Mouse (Mus musculus): ENCODE results near the gene Gtse1.

Gtse1 gene

GRCm38 (mm10) chr15:85859490-85860031 lies at the start of gene Gtse1:
Gtse1 (plus strand) TSS chr15:85859745.
- in situ Hi-C loops (cut with MboI, MseI), result loop anchor here (25.0 kb wide), 1 partner anchor 247 kb away; no protein-coding TSS in a partner anchor

DNA sequence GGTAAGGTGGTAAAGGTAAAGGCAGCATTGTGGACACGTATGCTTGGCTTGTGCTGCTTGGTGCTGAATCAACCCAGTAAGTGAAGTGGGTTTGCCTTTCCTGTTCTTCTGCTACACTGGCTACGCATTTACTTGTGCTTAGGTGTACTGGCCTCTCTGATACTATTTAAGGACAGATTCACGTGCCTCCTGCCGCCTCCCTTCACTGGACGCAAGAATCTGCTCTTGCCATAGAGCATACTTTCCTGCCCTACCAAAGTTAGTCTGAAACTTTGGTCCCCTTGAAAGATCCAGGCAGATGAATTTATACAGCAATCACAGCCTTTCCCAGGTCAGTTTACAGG lies 49.1 kb upstream of the Gtse1 start:
- in situ Hi-C loops (cut with MboI, MseI), result no loop called here

GRCm38 (mm10) chr15:85810806-85811521 lies 48.6 kb upstream of the Gtse1 start:
- in situ Hi-C loops (cut with MboI, MseI), result no loop called here

DNA sequence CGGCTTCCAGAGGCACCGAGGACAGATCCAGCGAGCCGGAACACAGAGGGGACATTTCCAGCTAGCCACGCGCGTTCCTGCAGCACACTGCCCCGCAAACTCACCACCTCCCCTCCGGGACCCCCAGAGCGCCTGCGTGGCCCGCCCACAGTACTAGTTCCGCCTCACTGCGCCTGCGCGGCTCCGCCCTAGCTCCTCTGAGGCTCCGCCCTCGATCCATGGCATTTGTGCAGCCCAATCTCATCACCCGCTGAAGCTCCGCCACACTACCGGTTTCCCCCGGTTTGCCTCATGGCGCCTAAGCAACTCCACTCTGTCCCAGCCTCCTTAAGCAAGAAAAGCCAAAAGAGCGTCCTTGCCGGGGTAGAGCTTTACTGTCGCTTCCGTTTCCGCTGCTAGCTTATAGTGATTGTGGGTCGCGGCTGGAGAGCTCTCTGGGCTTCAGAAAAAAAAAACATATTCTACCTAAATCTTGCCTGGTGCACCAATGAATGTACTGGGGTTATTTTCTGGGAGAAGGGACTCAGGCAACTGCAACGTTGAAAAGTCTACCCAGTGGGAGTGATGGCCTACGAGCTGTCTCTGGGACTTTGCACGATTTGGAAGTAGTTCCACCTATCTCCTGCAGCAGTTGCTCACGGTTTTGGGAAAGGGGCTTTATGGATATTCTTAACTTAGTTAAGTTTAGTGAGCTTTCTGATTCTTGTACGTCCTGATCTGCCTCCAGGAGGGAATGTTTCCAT lies 47.8 kb upstream of the Gtse1 start, which contains the start of gene Cdpf1:
Cdpf1 (minus strand) TSS at position 163 of the 743 bp plus-strand sequence.
- in situ Hi-C loops (cut with MboI, MseI), result no loop called here

DNA sequence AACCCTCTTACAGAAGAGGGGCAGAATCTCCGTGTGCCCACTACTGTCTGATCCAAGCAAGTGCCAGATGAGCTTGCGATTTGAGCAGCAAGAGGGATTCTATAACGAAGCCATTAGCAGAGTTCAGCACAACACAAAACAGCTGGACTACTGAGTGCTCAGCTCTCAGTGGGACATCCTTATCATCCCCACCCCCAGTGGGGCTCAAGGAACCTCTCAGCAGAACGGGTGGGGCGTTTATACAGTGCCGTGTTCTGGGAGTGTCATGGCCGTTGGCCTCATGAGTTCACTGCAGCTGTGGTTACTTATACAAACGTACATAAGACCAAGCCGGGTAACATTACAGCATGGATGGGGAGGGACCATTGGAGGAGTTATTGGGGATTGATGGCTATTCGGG lies 46.1 kb upstream of the Gtse1 start:
- in situ Hi-C loops (cut with MboI, MseI), result no loop called here

DNA sequence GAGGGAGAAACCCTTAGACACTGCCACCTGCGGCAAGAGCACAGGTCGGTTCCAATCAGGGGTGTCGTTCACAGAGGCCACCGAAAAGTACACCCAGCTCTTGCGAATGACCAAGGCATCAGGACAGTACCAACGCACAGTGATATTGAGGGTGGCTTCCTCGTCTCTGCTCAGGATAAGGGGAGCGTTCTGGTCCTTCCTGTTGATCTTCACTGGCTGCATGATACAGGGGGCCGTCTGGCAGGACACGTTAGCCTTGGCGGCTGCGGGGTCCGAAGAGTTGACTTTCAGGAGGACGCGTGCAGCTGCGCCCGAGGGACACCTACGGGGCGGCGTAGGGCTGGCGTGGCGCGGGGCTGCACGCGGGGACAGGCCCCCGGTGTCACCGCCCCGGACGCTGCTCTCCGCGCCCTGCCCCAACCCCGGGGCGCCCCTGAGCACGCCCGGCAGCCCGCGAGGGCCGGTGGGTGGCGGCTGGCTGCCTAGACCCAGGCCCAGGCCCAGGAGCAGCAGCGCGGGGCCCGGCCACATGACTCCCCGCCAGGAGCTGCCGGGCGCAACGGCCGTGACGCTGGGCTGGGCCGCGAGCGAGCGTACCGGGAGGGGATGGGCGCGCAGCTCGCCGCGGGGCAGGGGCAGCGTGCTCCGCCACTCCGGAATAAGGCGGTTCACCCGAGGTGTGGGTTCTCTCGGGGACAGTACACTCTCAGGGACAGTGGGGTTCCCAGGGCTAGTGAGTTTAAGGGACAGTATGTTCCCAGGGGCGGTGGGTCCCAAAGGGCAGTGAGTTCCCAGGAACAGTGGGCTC lies 38.1 kb upstream of the Gtse1 start, which contains the start of gene Pkdrej:
Pkdrej (minus strand) TSS at position 532 of the 808 bp plus-strand sequence.
- in situ Hi-C loops (cut with MboI, MseI), result no loop called here

DNA sequence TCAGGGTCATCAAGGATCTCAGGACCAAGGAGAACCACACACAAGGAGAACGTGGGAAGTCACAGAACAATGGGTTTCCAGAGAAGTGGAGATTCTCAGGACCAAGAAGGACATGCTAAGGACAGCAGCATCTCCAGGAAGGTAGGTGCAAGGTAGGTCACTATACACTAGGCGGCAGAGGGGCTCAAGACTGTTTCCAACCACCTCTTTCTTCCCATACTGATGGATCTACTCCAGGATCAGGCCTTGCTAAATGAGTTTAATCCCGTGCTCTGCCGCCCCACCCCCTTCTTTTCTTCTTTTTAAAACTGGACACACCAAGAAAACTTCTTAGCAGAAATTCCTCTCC lies 37.6 kb upstream of the Gtse1 start:
- in situ Hi-C loops (cut with MboI, MseI), result no loop called here

GRCm38 (mm10) chr15:85826676-85827075 lies 32.9 kb upstream of the Gtse1 start:
- in situ Hi-C loops (cut with MboI, MseI), result no loop called here

DNA sequence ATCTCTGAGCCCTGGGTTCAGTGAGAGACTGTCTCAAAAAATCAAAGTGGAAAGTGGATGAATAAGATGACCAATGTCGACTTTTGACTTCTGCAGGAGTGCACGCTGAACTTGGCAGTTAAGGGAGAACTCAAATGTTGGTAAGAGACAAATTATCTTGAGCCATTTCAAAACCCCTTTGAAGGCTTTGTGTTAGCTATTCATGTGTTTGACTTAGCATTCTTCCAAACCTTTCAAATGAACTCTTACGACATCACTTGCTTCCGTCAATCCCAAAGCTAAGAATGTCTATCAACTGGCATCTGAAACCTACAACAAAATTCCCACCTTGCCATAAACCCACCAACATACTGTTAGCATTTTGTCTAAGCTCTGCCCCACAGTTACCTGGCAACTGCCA lies 31.5 kb upstream of the Gtse1 start:
- in situ Hi-C loops (cut with MboI, MseI), result no loop called here

GRCm38 (mm10) chr15:85829470-85829869 lies 30.1 kb upstream of the Gtse1 start:
- in situ Hi-C loops (cut with MboI, MseI), result no loop called here

DNA sequence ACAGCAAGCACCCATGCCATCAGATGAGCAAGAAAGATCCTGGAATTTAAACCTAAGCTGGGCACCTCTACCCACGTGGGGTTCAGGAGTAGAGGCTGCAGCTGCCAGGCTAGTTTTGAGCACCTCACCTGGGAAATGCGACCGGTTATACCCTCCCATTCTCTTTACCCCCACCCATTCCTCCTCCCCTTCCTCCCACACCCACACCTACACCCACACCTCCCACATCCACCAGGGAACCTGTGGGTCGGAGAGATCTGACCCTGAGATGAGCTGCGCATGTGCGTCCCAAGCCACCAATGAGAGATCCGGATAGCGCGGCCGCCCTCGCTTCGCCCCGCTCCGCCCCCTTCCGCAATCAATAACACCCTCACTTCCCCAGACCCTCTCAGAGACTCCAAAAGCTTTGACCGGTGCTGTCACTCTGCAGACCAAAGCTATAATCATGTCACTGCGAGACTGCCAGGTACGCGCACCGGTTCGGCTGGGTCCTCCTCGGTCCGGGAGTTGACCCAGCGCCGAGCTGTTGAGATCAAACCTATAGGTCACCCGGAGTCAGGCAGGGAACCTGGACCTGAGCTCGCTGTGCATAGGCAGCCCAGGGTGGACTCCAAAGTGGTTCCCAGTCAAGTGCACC lies 27.5 kb upstream of the Gtse1 start, which contains the start of gene Ttc38:
Ttc38 (plus strand) TSS at position 353 of the 637 bp plus-strand sequence.
- in situ Hi-C loops (cut with MboI, MseI), result no loop called here

DNA sequence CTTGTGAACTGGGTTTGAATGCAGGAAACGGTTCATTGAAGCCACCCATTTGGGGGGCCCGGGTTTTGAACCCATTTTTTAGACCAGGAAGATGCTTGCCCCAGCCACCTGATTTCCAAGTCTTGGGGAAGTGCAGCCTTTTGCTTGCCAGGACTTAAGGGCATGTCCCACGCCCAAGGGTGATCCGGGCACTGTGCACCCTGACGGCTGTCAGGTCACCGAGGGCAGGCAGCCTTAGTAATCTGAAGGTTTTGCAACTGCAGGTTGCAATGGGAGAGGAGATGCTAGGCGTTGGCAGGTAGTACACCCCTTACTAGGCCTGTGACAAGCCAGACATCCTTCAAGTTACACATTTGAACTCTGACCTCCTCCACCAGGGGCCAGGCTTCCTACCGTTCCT lies 26.9 kb upstream of the Gtse1 start:
- in situ Hi-C loops (cut with MboI, MseI), result no loop called here

GRCm38 (mm10) chr15:85835335-85835734 lies 24.2 kb upstream of the Gtse1 start:
- in situ Hi-C loops (cut with MboI, MseI), result no loop called here

DNA sequence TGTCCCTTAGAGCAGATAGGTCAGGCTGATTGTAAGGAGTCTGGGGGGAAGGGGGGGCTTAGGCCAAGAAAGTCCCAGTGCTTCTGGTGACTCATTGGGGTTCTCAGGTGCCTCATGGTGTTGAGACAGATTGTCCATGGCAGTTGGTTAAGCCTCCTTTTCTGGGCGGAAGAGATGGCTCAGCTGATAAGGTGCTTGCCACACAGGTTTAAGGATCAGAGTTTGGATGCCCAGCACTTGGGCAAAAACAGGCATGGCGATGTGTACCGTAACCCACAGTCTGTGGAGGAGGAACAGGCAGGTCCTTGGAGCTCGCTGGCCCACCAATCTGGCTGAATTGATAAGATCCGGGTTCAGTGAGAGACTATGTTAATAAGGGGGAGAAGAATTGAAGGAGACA lies 22.7 kb upstream of the Gtse1 start:
- in situ Hi-C loops (cut with MboI, MseI), result no loop called here

DNA sequence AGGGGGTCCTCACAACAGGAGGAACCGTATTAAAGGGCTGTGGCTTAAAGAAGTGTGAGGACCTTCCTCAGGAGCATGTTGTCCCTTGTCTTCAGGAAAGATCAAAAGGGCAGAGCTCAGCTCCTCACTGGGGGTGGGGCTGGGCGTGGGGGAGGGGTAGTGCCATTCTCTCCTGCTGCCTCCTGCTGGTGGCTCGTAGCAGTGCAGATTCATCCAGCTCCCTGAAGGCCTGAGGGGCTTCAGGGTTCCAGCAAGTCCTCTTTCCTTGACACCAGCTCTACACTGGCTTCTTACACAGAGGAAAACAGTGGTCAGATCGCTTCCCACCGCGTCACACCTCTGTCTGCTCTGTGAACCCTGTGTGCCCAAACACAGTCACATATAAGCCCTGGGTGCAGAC lies 18.6 kb upstream of the Gtse1 start:
- in situ Hi-C loops (cut with MboI, MseI), result no loop called here

- in situ Hi-C loops (cut with MboI, MseI), result no loop called here
Measured at GRCm38 (mm10) chr15:85841796-85842360, 17.7 kb upstream of the Gtse1 start.

GRCm38 (mm10) chr15:85845071-85845470 lies 14.5 kb upstream of the Gtse1 start:
- in situ Hi-C loops (cut with MboI, MseI), result no loop called here

- in situ Hi-C loops (cut with MboI, MseI), result loop anchor here (5.0 to 25.0 kb wide), 2 partner anchors 135 to 240 kb away; no protein-coding TSS in a partner anchor
Measured at GRCm38 (mm10) chr15:85851656-85852392, 7.7 kb upstream of the Gtse1 start.

DNA sequence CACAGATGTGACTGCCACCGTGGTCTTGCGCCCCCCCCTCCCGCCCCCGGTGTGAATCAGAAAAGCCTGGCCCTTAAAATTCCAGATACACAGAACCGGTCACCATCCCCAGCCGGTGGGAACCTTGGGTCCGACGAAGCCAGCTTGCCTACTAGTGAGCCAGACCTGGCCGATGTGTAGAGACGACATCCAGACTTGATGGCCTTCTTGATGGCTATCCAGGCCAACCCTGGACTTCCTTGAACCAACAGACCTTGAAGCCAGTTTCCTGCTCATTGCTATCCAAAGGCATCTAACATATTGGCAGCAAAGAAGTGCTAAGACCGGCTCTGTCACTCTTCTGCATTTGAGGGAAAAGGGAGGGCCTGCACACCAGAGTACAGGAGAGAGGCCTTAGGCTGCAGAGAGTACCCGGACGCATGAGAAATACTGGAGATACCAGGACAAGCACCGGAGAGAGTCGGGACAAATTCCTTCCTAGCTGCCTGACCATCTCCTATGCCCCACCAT lies 510 bp upstream of the Gtse1 start:
- in situ Hi-C loops (cut with MboI, MseI), result loop anchor here (25.0 kb wide), 1 partner anchor 247 kb away; no protein-coding TSS in a partner anchor

DNA sequence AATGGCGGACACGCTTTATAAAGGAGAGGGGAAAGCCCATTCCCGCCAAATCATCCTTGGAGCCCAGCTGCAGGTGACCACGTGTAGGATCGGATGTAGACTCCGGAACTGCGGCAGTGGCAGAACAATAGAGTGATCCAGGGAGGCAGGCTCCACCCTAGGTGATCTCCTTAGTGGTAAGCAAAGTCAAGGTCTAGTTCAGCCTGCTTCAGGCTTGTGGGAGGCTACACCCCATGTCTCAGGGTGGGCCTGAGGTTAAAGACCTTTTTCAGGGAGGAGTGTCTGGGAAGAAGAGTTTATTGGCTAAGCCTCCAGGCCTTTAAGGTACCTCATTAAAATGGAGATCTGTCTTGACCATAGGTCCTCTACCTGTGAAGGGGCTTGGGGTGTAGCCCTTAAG lies 6.4 kb downstream of the Gtse1 start:
- in situ Hi-C loops (cut with MboI, MseI), result loop anchor here (25.0 kb wide), 1 partner anchor 254 kb away; no protein-coding TSS in a partner anchor
